Mouse (Mus musculus) lung, postnatal 0 days (tissue): ENCODE measurements at regions not wholly inside any gene's neighbourhood (a gene's known extent, or its start where the extent isn't known, plus 50 kb on each side); places are given as distances from the start of the nearest gene placed in this dataset.

ENCODE experiments used
- CTCF ChIP-seq: IDR thresholded peaks from 2 replicates; pipeline ENCODE4 v1.5.1; 2016; ENCODE audit warnings: antibody characterized with exemption, mild to moderate bottlenecking
- EP300 ChIP-seq: IDR thresholded peaks from 2 replicates; pipeline ENCODE4 v1.6.1; 2016; ENCODE audit warnings: antibody characterized with exemption, mild to moderate bottlenecking, control low read depth

- TF ChIP-seq EP300 (no peak), CTCF (no peak)
These were observed 100.8 kb upstream of the Nek7 start for GRCm38 (mm10) chr1:138720728-138721127.
